35 mouse cellular contexts compared by ENCODE assay signal in genomic region chr8:11691761-11692160, GRCm38 (mm10). TPM values are rescaled to one million over a fixed set of nuclear protein-coding genes. Genes with fewer than 3 reads are reported as not detected.
DNase-seq lines count a peak whose midpoint lies in the region; ATAC-seq and TF ChIP-seq lines count a peak whose summit lies in the region.
"Had no signal": no experiment of that assay in that cellular context is flagged by ENCODE, and none has a peak within 500 bp of the region (broad histone marks: within the 10 kb centered on the region; RNA-seq: fewer than 3 reads in every experiment).

No protein-coding gene starts in this region.

- H3K79me2 ChIP-seq in myocyte (ENCODE audit: control insufficient read depth, insufficient read depth): no peaks in the 10 kb centered on the region

- ATAC-seq in heart, embryonic 11.5 days (replicated peaks; ENCODE audit: insufficient number of reproducible peaks, low FRiP score, low TSS enrichment): no peak
- no peak for ATAC-seq in G1E (ENCODE audit: extremely low read depth, insufficient number of reproducible peaks, low FRiP score, poor library complexity, severe bottlenecking)
- ATAC-seq: forebrain, postnatal 0 days; midbrain, embryonic 13.5 days had no signal

- peak; percentile 26 for TF ChIP-seq POLR2A in myocyte (IDR thresholded peaks at IDR 0.05; ENCODE audit: insufficient read length, low read depth)

- H3K27ac ChIP-seq in heart, embryonic 11.5 days (ENCODE audit: low read depth, low read length): no peak overlapping the region
- H3K27ac ChIP-seq: embryonic facial prominence, embryonic 13.5 days; forebrain, embryonic 12.5 days; hindbrain, embryonic 13.5 days; kidney, postnatal 0 days; macrophage; midbrain, embryonic 13.5 days; stomach, embryonic 15.5 days had no signal

- no peaks in the 10 kb centered on the region for H3K27me3 ChIP-seq in heart, embryonic 11.5 days (ENCODE audit: control insufficient read depth, insufficient read depth, low read length)
- H3K27me3 ChIP-seq in G1E (ENCODE audit: insufficient read depth, low read length) (peaks cover 27% of the 10 kb centered on the region), myocyte (ENCODE audit: control insufficient read depth, insufficient read depth, insufficient read length) (no peaks in the 10 kb centered on the region)
- H3K27me3 ChIP-seq: embryonic facial prominence, embryonic 13.5 days; forebrain, embryonic 12.5 days; hindbrain, embryonic 13.5 days; midbrain, embryonic 13.5 days; stomach, embryonic 15.5 days had no signal

- no peak overlapping the region for H3K4me3 ChIP-seq in heart, embryonic 11.5 days (ENCODE audit: low read depth, low read length)
- H3K4me3 ChIP-seq in G1E (ENCODE audit: low read depth, low read length) (peak overlapping the region; percentile 15; the same call in 1 of the 2 replicates), myocyte (no peak overlapping the region)
- H3K4me3 ChIP-seq: embryonic facial prominence, embryonic 13.5 days; forebrain, embryonic 12.5 days; hindbrain, embryonic 13.5 days; midbrain, embryonic 13.5 days; stomach, embryonic 15.5 days had no signal

- no peak for TF ChIP-seq CTCF in G1E (IDR thresholded peaks at IDR 0.05; ENCODE audit: low read depth, low read length)

- H3K4me1 ChIP-seq in heart, embryonic 11.5 days (ENCODE audit: control insufficient read depth, insufficient read depth, low read length): 0 out of 2 replicates have a peak, but pooled peaks cover 7% of the 10 kb centered on the region
- H3K4me1 ChIP-seq in G1E (ENCODE audit: insufficient read depth, low read depth, low read length): peaks cover 44% of the 10 kb centered on the region
- H3K4me1 ChIP-seq: embryonic facial prominence, embryonic 13.5 days; hindbrain, embryonic 13.5 days; midbrain, embryonic 13.5 days; stomach, embryonic 15.5 days had no signal

- DNase-seq in heart, adult 18-20 months: peak; percentile 33 to 52
- no peak for DNase-seq in G1E (ENCODE audit: low spot score)
- DNase-seq in gastrocnemius, adult 8-10 months (ENCODE audit: low spot score in 2 of 2): peak; percentile 46 to 75
- DNase-seq in liver: no peak
- DNase-seq in cerebellum, adult 18-20 months: no peak
- DNase-seq: adrenal gland, adult 8-10 months; cerebellum, adult 9-10 months; embryo, embryonic 11 days; forebrain, postnatal 0 days; heart, postnatal 36 days; kidney, adult 8-10 months; kidney, postnatal 4 days; thymus, postnatal 14 days had no signal

- no peak overlapping the region for H3K9ac ChIP-seq in heart, embryonic 11.5 days (ENCODE audit: low read depth, low read length)
- H3K9ac ChIP-seq: embryonic facial prominence, embryonic 13.5 days; forebrain, embryonic 12.5 days; forebrain, postnatal 0 days; hindbrain, embryonic 13.5 days; midbrain, embryonic 13.5 days; stomach, embryonic 15.5 days had no signal

- no peak overlapping the region for H3K4me2 ChIP-seq in heart, embryonic 11.5 days
- H3K4me2 ChIP-seq in myocyte (ENCODE audit: low read depth): peak overlapping the region; percentile 34
- H3K4me2 ChIP-seq: embryonic facial prominence, embryonic 13.5 days; forebrain, embryonic 12.5 days; hindbrain, embryonic 13.5 days; liver, embryonic 11.5 days; midbrain, embryonic 13.5 days; stomach, embryonic 15.5 days had no signal

- no peaks in the 10 kb centered on the region for H3K9me3 ChIP-seq in heart, embryonic 11.5 days (replicated peaks; ENCODE audit: control insufficient read depth, low read length)
- 0 out of 2 replicates have a peak, but pooled peaks cover 4% of the 10 kb centered on the region for H3K9me3 ChIP-seq in G1E (replicated peaks)
- H3K9me3 ChIP-seq: embryonic facial prominence, embryonic 13.5 days; forebrain, embryonic 12.5 days; hindbrain, embryonic 13.5 days; midbrain, embryonic 13.5 days; stomach, embryonic 15.5 days had no signal

- H3ac ChIP-seq in myocyte (ENCODE audit: control insufficient read depth, insufficient read length): no peak overlapping the region

- WGBS in heart, embryonic 11.5 days (ENCODE audit: insufficient replicate concordance): 66% methylated on average over 6 of the region's 6 CpGs

- no peaks in the 10 kb centered on the region for H3K36me3 ChIP-seq in heart, embryonic 11.5 days (ENCODE audit: control insufficient read depth, insufficient read depth, low read length)
- H3K36me3 ChIP-seq in G1E (replicated peaks) (no peaks in the 10 kb centered on the region), myocyte (ENCODE audit: control insufficient read depth, insufficient read depth) (no peaks in the 10 kb centered on the region)
- H3K36me3 ChIP-seq: embryonic facial prominence, embryonic 13.5 days; forebrain, embryonic 12.5 days; hindbrain, embryonic 13.5 days; midbrain, embryonic 13.5 days; stomach, embryonic 15.5 days had no signal

TF ChIP-seq in myocyte, 11 proteins besides CTCF, POLR2A, EP300 and RAD21:
- TF ChIP-seq E2F4 (IDR thresholded peaks at IDR 0.05; ENCODE audit: insufficient read depth): no peak
- no peak for TF ChIP-seq REST (IDR thresholded peaks at IDR 0.05; ENCODE audit: insufficient read depth, insufficient read length)
- peak; percentile 96 for TF ChIP-seq TCF3 (IDR thresholded peaks at IDR 0.05; ENCODE audit: insufficient read length, low read depth)
- no peak for TF ChIP-seq MAX (IDR thresholded peaks at IDR 0.05; ENCODE audit: low read depth)
- peak; percentile 90 to 99 (median 91) for TF ChIP-seq MYOD1 (IDR thresholded peaks at IDR 0.05; ENCODE audit: control insufficient read depth in 1 of 3, insufficient read length in 2 of 3, low read depth in 2 of 3)
- TF ChIP-seq CEBPB (IDR thresholded peaks at IDR 0.05; ENCODE audit: insufficient read depth, poor library complexity, severe bottlenecking): no peak
- TF ChIP-seq POLR2AphosphoS2 (IDR thresholded peaks at IDR 0.05; ENCODE audit: insufficient read length, low read depth): no peak
- TF ChIP-seq TCF12 (IDR thresholded peaks at IDR 0.05; ENCODE audit: insufficient read depth, poor library complexity, severe bottlenecking): peak; percentile 94
- no peak for TF ChIP-seq USF1 (IDR thresholded peaks at IDR 0.05; ENCODE audit: low read depth)
- TF ChIP-seq SRF (IDR thresholded peaks at IDR 0.05; ENCODE audit: control insufficient read depth, insufficient read length, low read depth): no peak
- peak; percentile 95 to 100 (median 98) for TF ChIP-seq MYOG (IDR thresholded peaks at IDR 0.05; ENCODE audit: control insufficient read depth in 1 of 3, insufficient read depth in 1 of 3, insufficient read length in 2 of 3, low read depth in 2 of 3)

RNA-seq across cellular contexts. Expression of gene 1700016D06Rik, which starts 9.1 kb away (rescaled TPM):
- not detected for total RNA-seq in heart, adult 18-20 months (2021)
- polyA plus RNA-seq in heart, embryonic 11.5 days (2014; fragmentation: Nextera tagmentation; extraction: Ambion mirVana): not detected in 2 replicates
- not detected in 2 replicates for total RNA-seq in G1E (2014; fragmentation: Nextera tagmentation)
- 0.22 TPM in 1 of 2 replicates, not detected in the other for total RNA-seq in G1E (2017)
- polyA plus RNA-seq in G1E (2012): not detected in 2 replicates
- not detected for total RNA-seq in gastrocnemius, adult 8-10 months (2022)
- polyA plus RNA-seq in myocyte (2012; fragmentation: generic; extraction: Trizol): 0.30 TPM
- total RNA-seq: adrenal gland, adult 8-10 months; adrenal gland, postnatal 4 days; forebrain, postnatal 0 days; heart, postnatal 36 days; layer of hippocampus, adult 8-10 months; layer of hippocampus, postnatal 25 days; megakaryocyte-erythroid progenitor cell, adult 5-6 weeks had no signal
- polyA plus RNA-seq: embryonic facial prominence, embryonic 13.5 days; forebrain, embryonic 12.5 days; heart, embryonic 16.5 days; hindbrain, embryonic 13.5 days; intestine, embryonic 16.5 days; kidney, postnatal 0 days; limb, embryonic 11.5 days; liver, embryonic 11.5 days; liver, embryonic 16.5 days; lung, embryonic 16.5 days; macrophage; neural tube, embryonic 14.5 days; small intestine, adult 2 months; stomach, embryonic 15.5 days; urinary bladder, adult 2 months had no signal

RNA-seq across cellular contexts. Expression of gene Arhgef7, which starts 35.8 kb away (rescaled TPM):
- total RNA-seq in heart, adult 18-20 months (2021): 100 to 1,000 TPM in 1 of 2 experiments, 10 to 100 TPM in 1; 96.3 to 113 TPM
- 46.4 and 53.2 TPM in 2 replicates for polyA plus RNA-seq in heart, embryonic 11.5 days (2014; fragmentation: Nextera tagmentation; extraction: Ambion mirVana)
- total RNA-seq in G1E (2014; fragmentation: Nextera tagmentation) (27.8 and 39.6 TPM in 2 replicates), G1E (2017) (13.5 and 14.7 TPM in 2 replicates)
- polyA plus RNA-seq in G1E (2012) (21.5 and 23.8 TPM in 2 replicates), myocyte (2012; fragmentation: generic; extraction: Trizol) (24.5 TPM)
- 10 to 100 TPM; 26.8 to 33.1 (median 29.5) TPM for total RNA-seq in gastrocnemius, adult 8-10 months (2022)

RNA-seq across cellular contexts. Expression of gene Ankrd10, which starts 56.2 kb away (rescaled TPM):
- total RNA-seq in heart, adult 18-20 months (2021): 10 to 100 TPM; 19.6 to 19.8 TPM
- 60.3 and 63.1 TPM in 2 replicates for polyA plus RNA-seq in heart, embryonic 11.5 days (2014; fragmentation: Nextera tagmentation; extraction: Ambion mirVana)
- total RNA-seq in G1E (2014; fragmentation: Nextera tagmentation): 71.8 TPM in 2 replicates
- 72.0 and 80.6 TPM in 2 replicates for total RNA-seq in G1E (2017)
- 53.4 and 69.1 TPM in 2 replicates for polyA plus RNA-seq in G1E (2012)
- 10 to 100 TPM in 2 of 4 experiments, 1 to 10 TPM in 2; 9.1 to 13.0 (median 11.0) TPM for total RNA-seq in gastrocnemius, adult 8-10 months (2022)
- polyA plus RNA-seq in myocyte (2012; fragmentation: generic; extraction: Trizol): 71.9 TPM

Comparison
In these comparisons a context has a peak if more than half of its experiments do, and no peak if none do; other contexts are left out.
1. DNase-seq: peak in heart, adult 18-20 months (2 of 2) and gastrocnemius, adult 8-10 months (2 of 2); none in G1E (single experiment), liver (single experiment) and cerebellum, adult 18-20 months (0 of 2).